Mouse (Mus musculus): ENCODE results near the gene Rev1.

DNA sequence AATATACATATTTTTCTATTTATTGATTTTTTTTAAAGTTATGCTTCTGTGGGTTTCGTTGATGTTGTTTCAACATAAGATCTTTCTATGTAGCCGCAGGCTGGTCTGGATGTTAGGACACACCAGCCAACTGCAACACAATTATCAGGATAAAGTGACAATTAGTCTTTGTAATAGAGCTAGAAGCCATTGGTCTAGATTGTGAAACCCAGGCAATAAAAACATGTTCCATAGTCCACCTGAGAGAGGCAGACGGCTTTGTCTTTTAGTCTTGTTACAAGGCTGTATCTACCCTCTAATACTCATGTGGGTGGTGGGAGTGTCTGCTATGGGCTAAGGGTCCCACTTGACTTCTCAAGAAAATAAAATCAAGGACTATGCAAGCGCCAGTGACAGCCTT, 16.4 kb upstream of the Rev1 start:
- TF ChIP-seq POLR2A (IDR thresholded peaks at IDR 0.05; ENCODE audit: borderline replicate concordance, low read depth, low read length) (no peak), CTCF (IDR thresholded peaks at IDR 0.05; ENCODE audit: low read depth, low read length) (no peak)
